Mouse (Mus musculus) embryonic fibroblast, embryonic 13.5 days (primary cell): ENCODE measurements around the gene Olfr1320. TPM values are rescaled to one million over a fixed set of nuclear protein-coding genes. Genes with fewer than 3 reads are reported as not detected.
"Not testable (repeated sequence)": the region's sequence is repeated elsewhere in the genome, so short reads cannot be mapped to it uniquely, and the experiment has no call there.

ENCODE experiments used
- H3K27ac ChIP-seq: 2 replicates; pipeline ENCODE4 v1.5.1; 2012; ENCODE audit warnings: low read length, control low read depth, inconsistent platforms; ENCODE audit not compliant: insufficient read depth
- H3K4me1 ChIP-seq: 2 replicates; pipeline ENCODE4 v1.6.1; 2011; ENCODE audit warnings: low read length; ENCODE audit not compliant: control insufficient read depth, insufficient read depth
- H3K4me3 ChIP-seq: 2 replicates; pipeline ENCODE4 v1.5.1; 2011; ENCODE audit warnings: mild to moderate bottlenecking, control low read depth, low read length; ENCODE audit not compliant: insufficient read depth
- CTCF ChIP-seq: IDR thresholded peaks from 2 replicates; pipeline ENCODE4 v1.5.1; 2011; ENCODE audit warnings: mild to moderate bottlenecking, control low read depth, low read length, moderate library complexity, borderline replicate concordance; ENCODE audit not compliant: insufficient read depth
- POLR2A ChIP-seq: IDR thresholded peaks from 2 replicates; pipeline ENCODE4 v1.6.1; 2011; ENCODE audit warnings: low read depth, mild to moderate bottlenecking, control low read depth, low read length, moderate library complexity
- polyA plus RNA-seq: library from polyadenylated mRNA; stranded (reverse); fragments of >200 nt; gene quantifications from 2 replicates; pipeline ENCODE4 v1.2.4, GENCODE M21; 2011; ENCODE audit warnings: low read depth; ENCODE audit not compliant: missing spikeins, insufficient read length

Gene Olfr1320
- polyA plus RNA-seq = not detected in 2 replicates

GRCm38 (mm10) chrX:49672033-49672432, at the start of gene Olfr1320:
Gene Olfr1320 (plus strand): TSS chrX:49672333.
- no peak for TF ChIP-seq CTCF
- TF ChIP-seq POLR2A = no peak
- H3K4me1 ChIP-seq = no peaks in the 10 kb centered on the region
- no peak within 1 kb of the TSS for H3K27ac ChIP-seq
- no peak within 1 kb of the TSS for H3K4me3 ChIP-seq

GRCm38 (mm10) chrX:49627566-49627965, 44.6 kb upstream of the Olfr1320 start:
- no peak overlapping the region for H3K4me3 ChIP-seq
- H3K4me1 ChIP-seq = no peaks in the 10 kb centered on the region
- no peak for TF ChIP-seq POLR2A
- TF ChIP-seq CTCF = no peak
- H3K27ac ChIP-seq = no peak overlapping the region

DNA sequence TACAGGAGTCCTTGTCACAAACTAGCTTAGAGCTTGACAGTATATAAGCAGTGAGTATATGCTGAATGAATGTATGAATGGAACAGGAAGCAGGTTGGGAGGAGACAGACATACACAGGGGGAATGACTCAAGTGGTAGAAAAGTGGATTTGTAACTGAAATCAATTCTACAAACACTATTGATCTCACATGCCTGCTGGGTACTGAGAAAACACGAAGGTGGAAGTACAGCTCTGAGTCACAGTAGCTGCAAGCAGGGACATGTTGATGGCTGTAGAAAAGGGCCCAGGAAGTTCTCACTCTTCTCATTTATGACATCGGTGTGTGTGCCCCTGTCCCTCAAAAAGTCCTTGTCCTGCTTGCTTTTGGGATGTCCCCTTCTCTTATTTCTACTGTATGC, 40.9 kb upstream of the Olfr1320 start:
- H3K27ac ChIP-seq = no peak overlapping the region
- H3K4me1 ChIP-seq = no peaks in the 10 kb centered on the region
- TF ChIP-seq CTCF = no peak
- TF ChIP-seq POLR2A = no peak
- H3K4me3 ChIP-seq = no peak overlapping the region

DNA sequence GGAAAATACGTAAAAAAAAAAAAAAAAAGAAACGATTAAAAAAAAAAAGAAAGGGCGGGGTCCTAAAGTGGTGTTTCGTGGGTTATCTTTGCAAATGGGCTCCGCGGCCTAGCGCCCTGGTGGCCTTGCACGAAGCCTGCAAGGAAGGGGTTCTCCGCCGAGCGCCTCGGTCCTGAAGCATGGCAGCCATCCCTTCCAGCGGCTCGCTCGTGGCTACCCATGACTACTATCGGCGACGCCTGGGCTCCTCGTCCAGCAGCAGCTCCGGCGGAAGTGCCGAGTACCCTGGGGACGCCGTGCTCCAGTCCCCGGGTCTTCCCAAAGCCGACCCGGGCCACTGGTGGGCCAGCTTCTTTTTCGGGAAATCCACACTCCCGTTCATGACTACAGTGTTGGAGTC, 11.4 kb upstream of the Olfr1320 start:
- H3K27ac ChIP-seq, H3K4me3 ChIP-seq, H3K4me1 ChIP-seq: not testable (repeated sequence)

Other genes starting within 250 kb of the Olfr1320 start
- gene Arhgap36, start 208.4 kb upstream of the Olfr1320 start, polyA plus RNA-seq = 0.19 and 0.65 TPM in 2 replicates
- not detected in 2 replicates for gene Olfr1321, start 62.7 kb downstream of the Olfr1320 start, polyA plus RNA-seq
- gene Igsf1, start 125.4 kb downstream of the Olfr1320 start, polyA plus RNA-seq = 0.46 TPM in 1 of 2 replicates, not detected in the other
- gene Olfr1322, start 219.2 kb downstream of the Olfr1320 start, polyA plus RNA-seq = not detected in 2 replicates